In the genomic region with DNA sequence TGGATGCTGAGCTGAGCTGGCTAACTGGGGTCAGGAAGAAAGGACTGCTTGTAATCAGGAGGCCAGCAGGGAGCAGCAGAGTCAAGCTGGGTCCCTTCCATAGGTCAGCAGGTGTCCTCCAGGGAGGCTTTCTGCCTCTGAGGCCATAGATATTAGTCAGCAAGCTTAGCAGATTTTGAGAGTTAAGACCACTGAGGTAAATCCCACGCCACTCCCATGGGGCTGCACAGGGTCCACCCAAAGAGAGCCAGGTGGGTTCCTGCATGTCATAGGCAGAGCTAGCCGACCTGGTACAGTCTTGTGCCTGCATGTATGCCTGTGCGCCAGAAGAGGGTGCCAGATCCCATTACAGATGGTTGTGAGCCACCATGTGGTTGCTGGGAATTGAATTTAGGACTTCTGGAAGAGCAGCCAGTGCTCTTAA, we compare ENCODE assay signal across 8 mouse cellular contexts.
A peak's percentile ranks its signal among the peaks of the same experiment; 100 is the strongest.
DNase-seq lines count a peak whose midpoint lies in the region; ATAC-seq and TF ChIP-seq lines count a peak whose summit lies in the region.

No protein-coding gene starts in this region.

- H3K4me2 ChIP-seq in forebrain, postnatal 0 days (ENCODE audit: low read depth), result no peak overlapping the region
- H3K4me2 ChIP-seq in forebrain, embryonic 13.5 days, result no peak overlapping the region
- H3K4me2 ChIP-seq in forebrain, embryonic 11.5 days (ENCODE audit: low read depth, low read length, severe bottlenecking), result no peak overlapping the region

- peak; percentile 12; the same call in 1 of the 2 replicates for TF ChIP-seq CTCF in forebrain, postnatal 0 days (IDR thresholded peaks at IDR 0.05; ENCODE audit: low read depth)

- no peaks in the 10 kb centered on the region for H3K9me3 ChIP-seq in forebrain, postnatal 0 days (ENCODE audit: low read length)
- no peaks in the 10 kb centered on the region for H3K9me3 ChIP-seq in forebrain, embryonic 13.5 days (replicated peaks)
- no peaks in the 10 kb centered on the region for H3K9me3 ChIP-seq in forebrain, embryonic 11.5 days (ENCODE audit: control insufficient read depth, low read length)

- H3K4me1 ChIP-seq in forebrain, postnatal 0 days (ENCODE audit: insufficient read depth), result peaks cover 12% of the 10 kb centered on the region
- peaks cover 52% of the 10 kb centered on the region for H3K4me1 ChIP-seq in forebrain, embryonic 13.5 days
- peaks cover 23% of the 10 kb centered on the region for H3K4me1 ChIP-seq in forebrain, embryonic 11.5 days (replicated peaks; ENCODE audit: control insufficient read depth, insufficient read depth, low read length)

- WGBS in forebrain, postnatal 0 days, result 59% methylated on average over 3 of the region's 3 CpGs
- 52% methylated on average over 3 of the region's 3 CpGs for WGBS in forebrain, embryonic 13.5 days
- WGBS in forebrain, embryonic 11.5 days, result 49% methylated on average over 3 of the region's 3 CpGs

- H3K4me3 ChIP-seq in forebrain, postnatal 0 days (ENCODE audit: low read depth, low read length), result no peak overlapping the region
- H3K4me3 ChIP-seq in forebrain, embryonic 13.5 days, result no peak overlapping the region
- no peak overlapping the region for H3K4me3 ChIP-seq in forebrain, embryonic 11.5 days (ENCODE audit: low read depth, low read length)

- no peaks in the 10 kb centered on the region for H3K27me3 ChIP-seq in forebrain, postnatal 0 days (ENCODE audit: insufficient read depth, low read length)
- no peaks in the 10 kb centered on the region; the same call in 1 of the 2 replicates for H3K27me3 ChIP-seq in forebrain, embryonic 13.5 days
- peaks cover 2% of the 10 kb centered on the region for H3K27me3 ChIP-seq in forebrain, embryonic 11.5 days (ENCODE audit: control insufficient read depth, insufficient read depth, low read length)

- no peak for DNase-seq in forebrain, postnatal 0 days
- DNase-seq in thymus, postnatal 0 days (ENCODE audit: low spot score), result peak; percentile 41
- DNase-seq in thymus, postnatal 25 days, result no peak
- peak; percentile 38 to 65 for DNase-seq in kidney, adult 8-10 months
- DNase-seq in spleen, adult 12 weeks (ENCODE audit: low spot score), result peak; percentile 46
- no peak for DNase-seq in forebrain, embryonic 11.5 days (ENCODE audit: low spot score)
- DNase-seq in ovary, postnatal 14 days (ENCODE audit: low spot score), result no peak

- no peaks in the 10 kb centered on the region for H3K36me3 ChIP-seq in forebrain, postnatal 0 days (ENCODE audit: insufficient read depth)
- H3K36me3 ChIP-seq in forebrain, embryonic 13.5 days (ENCODE audit: poor library complexity, severe bottlenecking), result no peaks in the 10 kb centered on the region
- H3K36me3 ChIP-seq in forebrain, embryonic 11.5 days (ENCODE audit: control insufficient read depth, insufficient read depth, low read length), result no peaks in the 10 kb centered on the region

- no peak overlapping the region for H3K27ac ChIP-seq in forebrain, postnatal 0 days (ENCODE audit: low read depth, low read length)
- no peak overlapping the region for H3K27ac ChIP-seq in forebrain, embryonic 13.5 days
- no peak overlapping the region for H3K27ac ChIP-seq in forebrain, embryonic 11.5 days (ENCODE audit: low read depth, low read length)

- H3K9ac ChIP-seq in forebrain, postnatal 0 days, result no peak overlapping the region
- no peak overlapping the region for H3K9ac ChIP-seq in forebrain, embryonic 13.5 days
- no peak overlapping the region for H3K9ac ChIP-seq in forebrain, embryonic 11.5 days (ENCODE audit: low read length)

- no peak for ATAC-seq in forebrain, postnatal 0 days
- no peak for ATAC-seq in forebrain, embryonic 13.5 days
- no peak for ATAC-seq in forebrain, embryonic 11.5 days (replicated peaks; ENCODE audit: low FRiP score)

Comparison
In these comparisons a context has a peak if more than half of its experiments do, and no peak if none do; other contexts are left out.
1. DNase-seq: peak in thymus, postnatal 0 days (single experiment), kidney, adult 8-10 months (2 of 2) and spleen, adult 12 weeks (single experiment); none in forebrain, postnatal 0 days (single experiment), thymus, postnatal 25 days (single experiment), forebrain, embryonic 11.5 days (single experiment) and ovary, postnatal 14 days (single experiment).